Mouse (Mus musculus) hindbrain, embryonic 14.5 days (tissue): ENCODE results near the gene Becn1. TPM values are rescaled to one million over a fixed set of nuclear protein-coding genes. Genes with fewer than 3 reads are reported as not detected.

Experiments used
- ATAC-seq: fragments of 200-750 bp; cut with Nextera tagmentation; 2 replicates; pipeline ENCODE4 v1.8.0; 2017; ENCODE audit warnings: moderate number of reproducible peaks, mild to moderate bottlenecking, moderate TSS enrichment, moderate library complexity; ENCODE audit not compliant: low FRiP score
- DNase-seq: peaks from one replicate; pipeline ENCODE4 v3.0.0-alpha.2; 2015; ENCODE audit warnings: low spot score
- H3K27ac ChIP-seq: fragments of 300-500 bp; sonication (generic); 2 replicates; pipeline ENCODE4 v1.5.1; 2014; ENCODE audit warnings: mild to moderate bottlenecking, moderate library complexity
- H3K27me3 ChIP-seq: fragments of 300-500 bp; sonication (generic); 2 replicates; pipeline ENCODE4 v1.6.1; 2014; ENCODE audit warnings: mild to moderate bottlenecking, low read length, mixed read lengths; ENCODE audit not compliant: control insufficient read depth, insufficient read depth
- H3K36me3 ChIP-seq: fragments of 300-500 bp; sonication (generic); replicated peaks from 2 replicates; pipeline ENCODE4 v1.6.1; 2014; ENCODE audit not compliant: control insufficient read depth, insufficient read depth
- H3K4me1 ChIP-seq: fragments of 300-500 bp; sonication (generic); replicated peaks from 2 replicates; pipeline ENCODE4 v1.6.1; 2014; ENCODE audit warnings: antibody characterized with exemption, low read length, mixed read lengths; ENCODE audit not compliant: control insufficient read depth, insufficient read depth
- H3K4me2 ChIP-seq: fragments of 300-500 bp; sonication (generic); replicated peaks from 2 replicates; pipeline ENCODE4 v1.6.1; 2014; ENCODE audit warnings: mild to moderate bottlenecking, moderate library complexity
- H3K4me3 ChIP-seq: fragments of 300-500 bp; sonication (generic); replicated peaks from 2 replicates; pipeline ENCODE4 v1.5.1; 2014; ENCODE audit warnings: mild to moderate bottlenecking, low read length
- H3K9ac ChIP-seq: fragments of 300-500 bp; sonication (generic); 2 replicates; pipeline ENCODE4 v1.6.1; 2014
- H3K9me3 ChIP-seq: fragments of 300-500 bp; sonication (generic); 2 replicates; pipeline ENCODE4 v1.6.1; 2016; ENCODE audit warnings: low read length; ENCODE audit not compliant: control insufficient read depth
- WGBS: fragments of 180-500 bp; shearing (Covaris S2); extraction: QIAGEN DNeasy Blood & Tissue Kit; methylation state at CpG from one replicate; pipeline ENCODE4 v1.1.7; 2014; 5-methylcytosine and 5-hydroxymethylcytosine counted together
- polyA plus RNA-seq: library from polyadenylated mRNA; unstranded; fragments of >200 nt; fragmentation: Nextera tagmentation; extraction: Ambion mirVana; gene quantifications from 2 replicates; pipeline ENCODE4 v1.2.1, GENCODE M21; 2014

Gene Becn1
- polyA plus RNA-seq, 1 experiment from 2014 or later: 172 TPM

GRCm38 (mm10) chr11:101252941-101253340 is 49.1 kb downstream of the Becn1 start:
- H3K36me3 ChIP-seq: 0 out of 2 replicates have a peak, but pooled peaks cover 4% of the 10 kb centered on the region
- H3K4me1 ChIP-seq: peaks cover 15% of the 10 kb centered on the region
- H3K4me2 ChIP-seq: peak overlapping the region; percentile 92
- no peak for DNase-seq
- peak overlapping the region; percentile 93 for H3K4me3 ChIP-seq
- H3K9me3 ChIP-seq: no peaks in the 10 kb centered on the region
- H3K27ac ChIP-seq: peak overlapping the region; percentile 90
- H3K27me3 ChIP-seq: no peaks in the 10 kb centered on the region; the same call in 1 of the 2 replicates
- H3K9ac ChIP-seq: peak overlapping the region; percentile 97
- WGBS: 12% methylated on average over 7 of the region's 7 CpGs
- ATAC-seq: no peak

- no peak overlapping the region for H3K27ac ChIP-seq
- ATAC-seq: no peak
- no peaks in the 10 kb centered on the region for H3K9me3 ChIP-seq
- no peak for DNase-seq
- 73% methylated on average over 2 of the region's 2 CpGs for WGBS
- no peak overlapping the region for H3K4me3 ChIP-seq
- no peak overlapping the region for H3K9ac ChIP-seq
- peaks cover 7% of the 10 kb centered on the region for H3K27me3 ChIP-seq
- H3K4me1 ChIP-seq: peaks cover 15% of the 10 kb centered on the region
- H3K36me3 ChIP-seq: no peaks in the 10 kb centered on the region
- no peak overlapping the region for H3K4me2 ChIP-seq
Observed at GRCm38 (mm10) chr11:101251031-101251430, 51.1 kb downstream of the Becn1 start.

GRCm38 (mm10) chr11:101248258-101248994 is 53.7 kb downstream of the Becn1 start:
- no peaks in the 10 kb centered on the region for H3K36me3 ChIP-seq
- WGBS: 33% methylated on average over 14 of the region's 14 CpGs
- DNase-seq (no peak), ATAC-seq (no peak)
- H3K9me3 ChIP-seq: no peaks in the 10 kb centered on the region
- no peak overlapping the region for H3K4me3 ChIP-seq
- H3K27ac ChIP-seq: no peak overlapping the region
- no peak overlapping the region for H3K9ac ChIP-seq
- H3K27me3 ChIP-seq: peaks cover 27% of the 10 kb centered on the region
- H3K4me1 ChIP-seq: peaks cover 13% of the 10 kb centered on the region
- peak overlapping the region; percentile 97; the same call in 1 of the 2 replicates for H3K4me2 ChIP-seq

- peak overlapping the region; percentile 97; the same call in 1 of the 2 replicates for H3K4me2 ChIP-seq
- WGBS: 84% methylated on average over 6 of the region's 6 CpGs
- H3K27ac ChIP-seq: no peak overlapping the region
- no peak for ATAC-seq
- H3K36me3 ChIP-seq: no peaks in the 10 kb centered on the region
- peaks cover 8% of the 10 kb centered on the region for H3K4me1 ChIP-seq
- DNase-seq: no peak
- no peak overlapping the region for H3K4me3 ChIP-seq
- H3K9me3 ChIP-seq: no peaks in the 10 kb centered on the region
- H3K9ac ChIP-seq: no peak overlapping the region
- H3K27me3 ChIP-seq: peaks cover 27% of the 10 kb centered on the region
Observed at GRCm38 (mm10) chr11:101247521-101248030, 54.5 kb downstream of the Becn1 start.

GRCm38 (mm10) chr11:101246702-101247012 is 55.4 kb downstream of the Becn1 start:
- H3K27me3 ChIP-seq: peaks cover 27% of the 10 kb centered on the region
- no peak for ATAC-seq
- H3K36me3 ChIP-seq: no peaks in the 10 kb centered on the region
- H3K9ac ChIP-seq: peak overlapping the region; percentile 81
- peak overlapping the region; percentile 60 for H3K27ac ChIP-seq
- peaks cover 7% of the 10 kb centered on the region; the same call in 1 of the 2 replicates for H3K4me1 ChIP-seq
- no peaks in the 10 kb centered on the region for H3K9me3 ChIP-seq
- peak overlapping the region; percentile 97 for H3K4me2 ChIP-seq
- H3K4me3 ChIP-seq: peak overlapping the region; percentile 65
- 2% methylated on average over 7 of the region's 7 CpGs for WGBS
- no peak for DNase-seq

GRCm38 (mm10) chr11:101245855-101246701 is 56.0 kb downstream of the Becn1 start, which contains the start of gene Ramp2:
Gene Ramp2, plus strand, starts transcription at chr11:101246028.
- Histone ChIP-seq H3K4me2 (peak within 1 kb of the TSS; percentile 97), H3K9me3 (no peaks in the 10 kb centered on the region), H3K36me3 (no peaks in the 10 kb centered on the region), H3K27ac (peak within 1 kb of the TSS; percentile 60), H3K9ac (peak within 1 kb of the TSS; percentile 81), H3K27me3 (peaks cover 27% of the 10 kb centered on the region), H3K4me1 (peaks cover 7% of the 10 kb centered on the region; the same call in 1 of the 2 replicates), H3K4me3 (peak within 1 kb of the TSS; percentile 65)
- DNase-seq (no peak), ATAC-seq (peak; percentile 68; the same call in 1 of the 2 replicates)
- under 1% methylated on average over 60 of the region's 63 CpGs for WGBS

- Histone ChIP-seq H3K4me1 (peaks cover 7% of the 10 kb centered on the region; the same call in 1 of the 2 replicates), H3K4me2 (peak overlapping the region; percentile 97; the same call in 1 of the 2 replicates), H3K9ac (no peak overlapping the region), H3K27me3 (peaks cover 27% of the 10 kb centered on the region), H3K36me3 (no peaks in the 10 kb centered on the region), H3K27ac (no peak overlapping the region), H3K9me3 (no peaks in the 10 kb centered on the region), H3K4me3 (no peak overlapping the region)
- 41% methylated on average over 4 of the region's 4 CpGs for WGBS
- ATAC-seq (no peak), DNase-seq (no peak)
Observed at GRCm38 (mm10) chr11:101245071-101245470, 57.0 kb downstream of the Becn1 start.

GRCm38 (mm10) chr11:101238071-101238647 is 63.9 kb downstream of the Becn1 start:
- ATAC-seq (no peak), DNase-seq (no peak)
- Histone ChIP-seq H3K27ac (no peak overlapping the region), H3K4me1 (no peaks in the 10 kb centered on the region), H3K27me3 (no peaks in the 10 kb centered on the region), H3K4me3 (no peak overlapping the region), H3K9me3 (no peaks in the 10 kb centered on the region), H3K36me3 (no peaks in the 10 kb centered on the region), H3K4me2 (no peak overlapping the region), H3K9ac (no peak overlapping the region)
- 62% methylated on average over 5 of the region's 5 CpGs for WGBS

GRCm38 (mm10) chr11:101236782-101237181 is 65.3 kb downstream of the Becn1 start:
- Histone ChIP-seq H3K9ac (no peak overlapping the region), H3K4me3 (no peak overlapping the region), H3K9me3 (no peaks in the 10 kb centered on the region), H3K27ac (no peak overlapping the region), H3K27me3 (no peaks in the 10 kb centered on the region), H3K4me1 (no peaks in the 10 kb centered on the region), H3K36me3 (no peaks in the 10 kb centered on the region), H3K4me2 (no peak overlapping the region)
- DNase-seq (no peak), ATAC-seq (no peak)
- 95% methylated on average over 5 of the region's 5 CpGs for WGBS
